Mouse (Mus musculus) megakaryocyte-erythroid progenitor cell, adult 5-6 weeks (primary cell): Measurements from ENCODE around the gene Dido1. TPM values are rescaled to one million over a fixed set of nuclear protein-coding genes. Genes with fewer than 3 reads are reported as not detected.

Experiments used
- ATAC-seq: replicated peaks from 2 replicates; pipeline ENCODE4 v1.8.0; 2016; ENCODE audit warnings: mild to moderate bottlenecking, inconsistent platforms; ENCODE audit not compliant: severe bottlenecking, poor library complexity, low FRiP score, low TSS enrichment
- total RNA-seq, 2 experiments: library from RNA; stranded (forward) in 1 of 2; stranded (reverse) in 1 of 2; fragments of 200-1000, 215-1000 nt in 1 of 2; fragments of >200 nt in 1 of 2; fragmentation: Nextera tagmentation in 1 of 2; gene quantifications; 2 replicates each; pipeline ENCODE4 v1.2.3; 2014 to 2017

Dido1 gene
- 52.3 and 60.6 TPM in 2 replicates for total RNA-seq (2014; fragmentation: Nextera tagmentation)
- total RNA-seq (2017) = 43.0 and 54.0 TPM in 2 replicates

GRCm38 (mm10) chr2:180709923-180710272 is at the start of gene Dido1, which contains the start of gene Gid8:
Gene Dido1, minus strand, starts transcription at chr2:180709999.
Gene Gid8, plus strand, starts transcription at chr2:180710117.
- peak; percentile 66 for ATAC-seq

- no peak for ATAC-seq
These were observed 48.9 kb upstream of the Dido1 start for GRCm38 (mm10) chr2:180758513-180759263.

GRCm38 (mm10) chr2:180756786-180757185 is 47.0 kb upstream of the Dido1 start:
- no peak for ATAC-seq

- ATAC-seq = peak; percentile 82
These were observed 46.1 kb upstream of the Dido1 start for GRCm38 (mm10) chr2:180755896-180756295.

- no peak for ATAC-seq
These were observed 45.3 kb upstream of the Dido1 start for GRCm38 (mm10) chr2:180754976-180755688.

- ATAC-seq = no peak
These were observed 39.1 kb upstream of the Dido1 start for GRCm38 (mm10) chr2:180748904-180749303.

GRCm38 (mm10) chr2:180746569-180747192 is 36.9 kb upstream of the Dido1 start:
- no peak for ATAC-seq

- peak; percentile 91 for ATAC-seq
These were observed 35.6 kb upstream of the Dido1 start for GRCm38 (mm10) chr2:180745248-180745927.

- ATAC-seq = no peak
These were observed 33.5 kb upstream of the Dido1 start for GRCm38 (mm10) chr2:180743321-180743720.

GRCm38 (mm10) chr2:180742820-180743219 is 33.0 kb upstream of the Dido1 start:
- ATAC-seq = no peak

GRCm38 (mm10) chr2:180741421-180741820 is 31.6 kb upstream of the Dido1 start:
- ATAC-seq = no peak

- no peak for ATAC-seq
These were observed 30.6 kb upstream of the Dido1 start for GRCm38 (mm10) chr2:180740349-180740748.

GRCm38 (mm10) chr2:180737984-180738383 is 28.2 kb upstream of the Dido1 start:
- ATAC-seq = no peak

GRCm38 (mm10) chr2:180735232-180735631 is 25.4 kb upstream of the Dido1 start:
- ATAC-seq = no peak

GRCm38 (mm10) chr2:180731984-180732383 is 22.2 kb upstream of the Dido1 start:
- ATAC-seq = peak; percentile 68

- no peak for ATAC-seq
These were observed 21.2 kb upstream of the Dido1 start for GRCm38 (mm10) chr2:180731036-180731435.

GRCm38 (mm10) chr2:180727613-180728021 is 17.8 kb upstream of the Dido1 start:
- no peak for ATAC-seq

- 0 out of 2 replicates have a peak, but pooled peaks have one; percentile 23 for ATAC-seq
These were observed 17.1 kb upstream of the Dido1 start for GRCm38 (mm10) chr2:180726658-180727442.
